Mouse (Mus musculus): Measurements from ENCODE around the gene Gm26938.

Gm26938 gene

GRCm38 (mm10) chr5:139815964-139816363 lies 10.2 kb downstream of the Gm26938 start:
- no peak for DNase-seq (ENCODE audit: low spot score)

DNA sequence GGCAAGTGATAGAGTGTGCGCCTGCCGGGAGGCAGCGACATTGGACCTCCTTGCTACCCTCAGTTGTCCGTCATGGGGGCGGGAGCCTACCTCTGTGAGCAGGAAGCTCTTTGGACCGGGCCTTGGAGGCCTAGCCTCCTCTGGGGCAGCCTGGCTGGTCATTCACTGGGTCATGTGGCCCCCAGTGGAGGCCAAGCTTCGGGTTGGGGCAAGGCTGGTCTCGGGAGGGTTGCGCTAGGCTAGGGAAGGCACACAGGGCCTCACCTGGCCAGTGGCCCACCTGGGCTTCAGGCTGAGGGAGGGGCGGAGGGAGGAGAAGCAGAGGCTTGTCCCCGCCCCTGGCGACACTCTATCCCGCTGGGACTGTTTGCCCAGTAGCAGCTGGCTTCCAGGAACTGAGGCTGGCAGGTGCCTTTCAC lies 12.2 kb downstream of the Gm26938 start:
- no peak for DNase-seq (ENCODE audit: low spot score)

DNA sequence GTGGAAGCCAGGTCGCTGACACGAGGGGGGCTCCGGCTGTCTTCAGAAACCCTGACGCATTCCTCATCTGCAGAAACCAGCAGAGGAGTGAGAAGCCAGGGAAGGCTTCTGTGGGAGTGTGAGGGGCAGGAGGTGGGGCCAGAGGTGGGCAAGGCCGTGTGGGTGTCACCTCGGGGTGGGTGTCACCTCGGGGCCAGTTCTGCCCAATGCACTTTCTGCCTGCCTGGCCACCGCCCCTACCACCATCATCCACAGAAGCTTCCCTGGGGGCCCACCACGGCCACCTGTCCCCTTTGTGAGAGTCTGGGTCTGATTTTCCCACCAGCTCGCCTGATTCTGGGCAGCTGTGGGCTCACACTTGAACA lies 13.1 kb downstream of the Gm26938 start:
- no peak for DNase-seq (ENCODE audit: low spot score)

GRCm38 (mm10) chr5:139812398-139813125 lies 13.6 kb downstream of the Gm26938 start:
- no peak for DNase-seq (ENCODE audit: low spot score)

- no peak for DNase-seq (ENCODE audit: low spot score)
Measured at GRCm38 (mm10) chr5:139811677-139812397, 14.4 kb downstream of the Gm26938 start.

- DNase-seq (ENCODE audit: low spot score) = no peak
Measured at GRCm38 (mm10) chr5:139809397-139809796, 16.8 kb downstream of the Gm26938 start.

- DNase-seq (ENCODE audit: low spot score) = no peak
Measured at GRCm38 (mm10) chr5:139805924-139806323, 20.3 kb downstream of the Gm26938 start.

DNA sequence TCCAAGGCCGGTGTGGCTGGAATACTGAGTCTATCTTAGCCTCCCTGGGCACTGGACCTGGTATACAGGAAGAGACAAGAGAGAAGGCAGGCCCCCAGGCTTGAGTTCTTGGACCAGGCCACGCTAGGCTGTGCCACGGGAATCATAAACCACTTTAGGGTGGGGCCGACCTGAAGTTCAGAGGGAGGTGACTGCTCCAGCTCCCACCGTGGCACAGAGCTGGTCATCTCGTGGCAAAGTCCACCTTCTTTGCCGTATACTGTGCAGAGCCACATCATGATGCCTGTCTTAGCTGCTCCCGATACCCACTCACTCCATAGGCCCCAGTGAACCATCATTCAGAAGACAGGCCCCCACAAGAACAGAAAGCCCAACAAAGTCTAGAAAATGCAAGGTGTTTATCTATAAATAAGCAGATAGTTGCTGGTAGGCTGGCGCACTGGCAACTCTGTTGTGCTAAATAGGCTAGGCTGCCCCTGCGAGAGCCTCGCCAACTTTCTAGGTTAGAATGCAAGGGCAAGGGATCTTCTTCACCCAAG lies 21.6 kb downstream of the Gm26938 start:
- DNase-seq (ENCODE audit: low spot score) = no peak

DNA sequence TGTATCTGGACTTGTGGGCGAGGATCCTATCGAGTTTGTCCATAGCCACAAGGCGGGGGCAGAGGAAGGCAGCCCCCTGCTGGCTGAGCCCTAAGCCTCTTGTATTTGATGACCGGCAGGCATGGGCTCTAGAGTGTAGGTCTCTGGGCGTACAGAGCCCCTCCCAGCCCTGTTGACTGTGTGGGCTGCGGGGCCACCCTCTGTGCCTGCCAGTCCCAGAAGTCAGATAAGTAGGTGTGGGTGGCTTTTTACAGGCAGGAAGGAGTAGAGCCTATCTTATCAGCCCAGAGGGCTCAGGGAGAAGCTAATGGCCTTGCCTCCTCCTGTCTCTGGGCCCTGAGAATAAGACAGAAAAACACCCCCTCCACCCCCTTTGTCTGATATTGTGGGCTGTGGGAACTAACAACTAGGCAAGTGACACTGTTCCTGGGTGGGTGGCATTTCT lies 22.1 kb downstream of the Gm26938 start:
- no peak for DNase-seq (ENCODE audit: low spot score)

- no peak for DNase-seq (ENCODE audit: low spot score)
Measured at GRCm38 (mm10) chr5:139803601-139804102, 22.6 kb downstream of the Gm26938 start.

DNA sequence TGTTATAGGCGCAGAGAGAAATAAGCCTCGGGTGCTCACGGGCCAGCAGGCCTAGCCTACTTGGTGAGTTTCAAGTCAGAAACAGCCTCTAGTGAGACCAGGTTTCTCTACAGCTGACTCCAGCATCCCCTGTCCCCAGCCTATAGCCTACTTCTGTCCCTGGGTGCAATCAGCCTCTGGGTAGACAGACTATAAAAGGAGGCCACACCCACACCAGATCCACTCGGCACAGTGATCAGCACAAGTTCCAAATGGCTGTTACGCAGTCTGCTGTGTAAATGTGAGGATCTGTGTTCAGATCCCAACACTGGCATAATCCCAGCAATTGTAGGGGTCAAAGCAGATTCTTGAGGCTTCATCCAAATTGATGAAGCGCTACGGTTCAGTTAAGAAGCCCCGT lies 23.0 kb downstream of the Gm26938 start:
- DNase-seq (ENCODE audit: low spot score) = no peak

DNA sequence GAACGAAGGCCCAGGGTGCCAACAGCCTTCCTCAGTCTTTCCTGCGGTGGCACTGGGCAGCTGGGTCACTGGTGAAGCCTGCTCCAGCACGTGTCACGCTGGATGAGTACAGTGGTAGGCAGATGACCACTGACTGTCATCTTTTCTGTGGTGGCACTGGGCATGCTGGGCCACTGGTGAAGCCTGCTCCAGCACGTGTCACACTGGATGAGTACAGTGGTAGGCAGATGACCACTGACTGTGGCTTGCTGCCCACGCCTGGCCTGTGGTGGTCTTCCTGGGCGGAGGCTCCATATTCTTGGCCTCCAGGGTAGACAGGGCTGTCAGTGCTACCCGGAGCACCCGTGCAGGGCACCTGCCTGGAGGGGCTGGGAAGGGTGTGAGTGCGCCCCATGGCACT lies 24.3 kb downstream of the Gm26938 start:
- DNase-seq (ENCODE audit: low spot score) = no peak

DNA sequence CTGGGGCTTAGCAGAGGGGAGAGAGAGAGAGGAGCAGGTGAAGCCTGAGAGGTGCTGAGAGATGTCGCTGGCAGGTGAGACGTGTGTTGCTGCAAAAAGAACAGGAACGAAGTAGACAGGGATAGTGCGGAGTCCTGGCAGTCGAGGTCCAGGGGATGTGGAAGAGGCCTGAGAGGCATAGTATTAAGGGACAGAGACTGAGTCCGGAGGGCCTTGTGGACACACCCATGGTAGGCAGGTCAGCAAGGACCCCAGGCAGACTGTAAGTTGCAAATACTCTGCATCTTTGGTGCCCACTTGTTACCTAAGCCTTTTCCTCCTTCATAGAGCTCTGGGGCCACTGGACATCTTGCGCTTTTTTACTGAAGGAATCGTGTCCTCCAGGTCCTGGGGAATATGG lies 25.0 kb downstream of the Gm26938 start:
- no peak for DNase-seq (ENCODE audit: low spot score)

GRCm38 (mm10) chr5:139799801-139800590 lies 26.2 kb downstream of the Gm26938 start:
- DNase-seq (ENCODE audit: low spot score) = no peak

GRCm38 (mm10) chr5:139799041-139799440 lies 27.2 kb downstream of the Gm26938 start:
- DNase-seq (ENCODE audit: low spot score) = no peak

GRCm38 (mm10) chr5:139798168-139798900 lies 27.9 kb downstream of the Gm26938 start:
- no peak for DNase-seq (ENCODE audit: low spot score)

- DNase-seq (ENCODE audit: low spot score) = peak; percentile 65
Measured at GRCm38 (mm10) chr5:139797473-139798167, 28.6 kb downstream of the Gm26938 start.

DNA sequence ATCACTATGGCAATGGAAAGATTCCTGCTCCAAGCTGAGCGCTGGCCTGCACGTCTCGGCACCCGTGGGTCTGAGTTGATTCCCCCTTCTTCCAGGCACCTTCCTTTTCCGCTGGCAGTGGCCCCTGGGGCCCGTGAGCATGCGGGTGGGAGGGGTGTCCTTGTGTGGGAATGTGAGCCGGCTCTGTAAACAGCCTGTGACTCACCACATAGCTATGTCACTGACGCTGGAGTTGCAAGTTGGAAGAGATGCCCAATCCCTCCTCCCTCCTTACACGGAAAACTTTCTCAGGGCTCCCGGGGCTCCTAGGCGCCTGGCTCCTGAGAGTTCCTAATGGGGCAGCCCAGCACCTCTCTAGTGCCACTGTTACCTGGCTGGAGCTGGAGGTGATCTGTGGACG lies 29.3 kb downstream of the Gm26938 start:
- no peak for DNase-seq (ENCODE audit: low spot score)

DNA sequence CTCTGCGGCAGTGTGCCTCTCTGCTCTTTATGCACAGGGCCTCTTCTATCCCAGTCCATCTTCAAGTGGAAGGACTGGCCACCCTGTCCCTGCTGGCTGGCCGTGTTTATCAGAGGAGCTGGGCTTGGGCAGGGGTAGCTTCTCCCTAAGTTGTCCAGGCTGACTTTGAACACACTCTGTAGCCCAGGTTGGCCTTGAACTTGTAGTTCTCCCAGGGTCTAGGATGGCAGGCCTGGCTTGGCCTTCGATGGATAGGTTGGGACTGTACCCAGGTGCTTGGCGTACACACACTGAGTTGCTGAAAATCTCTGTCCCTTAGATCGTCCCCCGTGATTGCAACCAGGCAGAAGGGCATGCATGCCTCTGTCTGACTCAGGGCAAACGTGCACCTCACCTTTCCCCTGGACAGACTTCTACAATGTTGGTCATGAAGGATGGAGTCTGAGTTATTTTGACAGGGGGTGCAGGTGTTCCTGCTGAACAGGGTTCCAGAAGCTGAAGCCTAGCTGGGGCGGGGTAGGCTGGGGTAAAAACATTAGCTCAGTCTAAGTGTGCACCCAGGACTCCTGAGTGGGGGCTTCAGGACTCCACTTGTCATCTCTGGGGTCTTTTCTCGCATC lies 30.1 kb downstream of the Gm26938 start:
- DNase-seq (ENCODE audit: low spot score) = no peak

DNA sequence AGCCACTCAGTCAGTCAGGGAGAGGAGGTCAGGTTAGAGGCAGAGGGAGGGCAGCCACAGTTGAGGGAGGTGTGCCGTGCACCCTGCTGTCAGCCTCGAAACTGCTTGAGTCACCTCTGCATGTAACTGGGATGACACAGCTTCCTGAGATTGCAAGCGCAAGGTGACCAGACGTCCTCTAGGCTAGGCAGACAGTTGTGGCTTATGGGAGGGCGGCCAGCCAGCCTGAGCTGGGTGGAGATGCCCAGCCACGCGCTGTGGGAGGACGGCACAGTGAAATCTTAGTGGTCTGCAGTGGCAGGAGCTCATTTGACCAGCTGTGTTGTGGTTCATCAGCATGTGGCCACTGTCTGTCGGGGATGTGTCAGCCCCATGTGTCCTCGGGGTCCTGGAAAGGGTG lies 31.3 kb downstream of the Gm26938 start:
- DNase-seq (ENCODE audit: low spot score) = no peak

DNA sequence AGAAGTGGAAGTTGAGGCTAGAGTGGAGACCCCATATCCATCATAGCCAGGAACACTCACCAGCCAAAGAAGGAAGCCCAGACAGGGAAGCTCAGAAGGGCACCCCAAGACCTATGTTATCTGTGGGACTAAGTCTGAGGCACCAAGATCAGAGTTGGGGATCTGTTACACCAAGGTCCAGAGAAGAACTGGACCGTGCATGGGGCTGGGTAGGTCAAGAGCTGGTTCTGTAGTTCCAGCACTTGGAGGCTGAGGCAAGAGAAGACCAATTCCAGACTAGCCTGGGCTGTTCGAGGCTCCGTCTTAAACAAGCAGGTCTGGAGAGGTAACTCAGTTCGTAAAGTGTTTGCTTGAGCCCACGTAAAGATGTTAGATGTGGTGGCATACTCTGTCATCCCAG lies 32.1 kb downstream of the Gm26938 start:
- no peak for DNase-seq (ENCODE audit: low spot score)
